ENCODE assay signal across 8 mouse cellular contexts in genomic region chr7:142458026-142458425, GRCm38 (mm10). TPM values are rescaled to one million over a fixed set of nuclear protein-coding genes. Genes with fewer than 3 reads are reported as not detected.
DNase-seq lines count a peak whose midpoint lies in the region; ATAC-seq and TF ChIP-seq lines count a peak whose summit lies in the region.

No protein-coding gene starts in this region.

- H3K36me3 ChIP-seq in limb, embryonic 14.5 days (ENCODE audit: control insufficient read depth, insufficient read depth, low read length), result no peaks in the 10 kb centered on the region

- H3K9ac ChIP-seq in limb, embryonic 14.5 days (ENCODE audit: low read depth, low read length, severe bottlenecking), result no peak overlapping the region

- H3K4me3 ChIP-seq in limb, embryonic 14.5 days (replicated peaks; ENCODE audit: low read length), result no peak overlapping the region

- 7% methylated on average over 2 of the region's 2 CpGs for WGBS in limb, embryonic 14.5 days

- H3K27me3 ChIP-seq in limb, embryonic 14.5 days (ENCODE audit: control insufficient read depth, insufficient read depth, low read length), result no peaks in the 10 kb centered on the region

- no peak for ATAC-seq in cerebellum, adult (ENCODE audit: insufficient number of reproducible peaks, low FRiP score, low TSS enrichment)
- peak; percentile 43 for ATAC-seq in granulocyte monocyte progenitor cell, adult 5-6 weeks (replicated peaks; ENCODE audit: poor library complexity, severe bottlenecking)
- ATAC-seq in limb, embryonic 14.5 days (ENCODE audit: low FRiP score, low read depth), result peak; percentile 84

- peak; percentile 44 for DNase-seq in cerebellum, adult 9-11 months
- peak; percentile 46 for DNase-seq in MN1 (ENCODE audit: low spot score)
- peak; percentile 89 for DNase-seq in limb, embryonic 14.5 days (ENCODE audit: low spot score)
- DNase-seq in neural tube, embryonic 10.5 days (ENCODE audit: extremely low spot score, low spot score), result peak; percentile 47
- DNase-seq in adipocyte (ENCODE audit: low spot score), result no peak
- DNase-seq in right cerebral cortex, postnatal 4 days, result no peak

- H3K9me3 ChIP-seq in limb, embryonic 14.5 days (ENCODE audit: control insufficient read depth, low read length), result no peaks in the 10 kb centered on the region

- TF ChIP-seq POLR2A in limb, embryonic 14.5 days (IDR thresholded peaks at IDR 0.05; ENCODE audit: borderline replicate concordance, extremely low read depth, insufficient read depth, insufficient read length), result no peak

- no peak overlapping the region for H3K4me2 ChIP-seq in limb, embryonic 14.5 days (replicated peaks; ENCODE audit: low read depth, low read length, severe bottlenecking)

- H3K27ac ChIP-seq in limb, embryonic 14.5 days (replicated peaks; ENCODE audit: low read depth, low read length), result peak overlapping the region; percentile 83

- peaks cover 42% of the 10 kb centered on the region for H3K4me1 ChIP-seq in limb, embryonic 14.5 days (ENCODE audit: control insufficient read depth, insufficient read depth, low read length)

RNA-seq across cellular contexts. Expression of gene Lsp1, which starts 2.6 kb away (rescaled TPM):
- total RNA-seq in granulocyte monocyte progenitor cell, adult 5-6 weeks (2014; fragmentation: Nextera tagmentation), result 41.4 and 58.5 TPM in 2 replicates
- total RNA-seq in granulocyte monocyte progenitor cell, adult 5-6 weeks (2017), result 50.3 and 51.9 TPM in 2 replicates
- polyA plus RNA-seq in limb, embryonic 14.5 days (2012; rRNA removed), result 102 TPM in 2 replicates
- 45.8 and 48.0 TPM in 2 replicates for polyA plus RNA-seq in limb, embryonic 14.5 days (2014; fragmentation: Nextera tagmentation; extraction: Ambion mirVana)

RNA-seq across cellular contexts. Expression of gene Tnni2, which starts 16.4 kb away (rescaled TPM):
- 5.6 and 6.0 TPM in 2 replicates for total RNA-seq in granulocyte monocyte progenitor cell, adult 5-6 weeks (2014; fragmentation: Nextera tagmentation)
- total RNA-seq in granulocyte monocyte progenitor cell, adult 5-6 weeks (2017), result 3.0 and 8.1 TPM in 2 replicates
- 60.8 and 156 TPM in 2 replicates for polyA plus RNA-seq in limb, embryonic 14.5 days (2012; rRNA removed)
- polyA plus RNA-seq in limb, embryonic 14.5 days (2014; fragmentation: Nextera tagmentation; extraction: Ambion mirVana), result 76.8 and 134 TPM in 2 replicates

RNA-seq across cellular contexts. Expression of gene Syt8, which starts 23.4 kb away (rescaled TPM):
- not detected in 2 replicates for total RNA-seq in granulocyte monocyte progenitor cell, adult 5-6 weeks (2014; fragmentation: Nextera tagmentation)
- total RNA-seq in granulocyte monocyte progenitor cell, adult 5-6 weeks (2017), result not detected in 2 replicates
- polyA plus RNA-seq in limb, embryonic 14.5 days (2012; rRNA removed), result 4.9 and 7.3 TPM in 2 replicates
- polyA plus RNA-seq in limb, embryonic 14.5 days (2014; fragmentation: Nextera tagmentation; extraction: Ambion mirVana), result 1.5 and 2.0 TPM in 2 replicates

RNA-seq across cellular contexts. Expression of gene Tnnt3, which starts 40.6 kb away (rescaled TPM):
- not detected in 2 replicates for total RNA-seq in granulocyte monocyte progenitor cell, adult 5-6 weeks (2014; fragmentation: Nextera tagmentation)
- not detected in 2 replicates for total RNA-seq in granulocyte monocyte progenitor cell, adult 5-6 weeks (2017)
- 42.5 and 114 TPM in 2 replicates for polyA plus RNA-seq in limb, embryonic 14.5 days (2012; rRNA removed)
- polyA plus RNA-seq in limb, embryonic 14.5 days (2014; fragmentation: Nextera tagmentation; extraction: Ambion mirVana), result 101 and 183 TPM in 2 replicates

Comparison
In these comparisons a context has a peak if more than half of its experiments do, and no peak if none do; other contexts are left out.
1. DNase-seq: peak in cerebellum, adult 9-11 months (single experiment), MN1 (single experiment), limb, embryonic 14.5 days (single experiment) and neural tube, embryonic 10.5 days (single experiment); none in adipocyte (single experiment) and right cerebral cortex, postnatal 4 days (single experiment).